Comparison of ENCODE assay signal across 8 mouse cellular contexts in the genomic region with DNA sequence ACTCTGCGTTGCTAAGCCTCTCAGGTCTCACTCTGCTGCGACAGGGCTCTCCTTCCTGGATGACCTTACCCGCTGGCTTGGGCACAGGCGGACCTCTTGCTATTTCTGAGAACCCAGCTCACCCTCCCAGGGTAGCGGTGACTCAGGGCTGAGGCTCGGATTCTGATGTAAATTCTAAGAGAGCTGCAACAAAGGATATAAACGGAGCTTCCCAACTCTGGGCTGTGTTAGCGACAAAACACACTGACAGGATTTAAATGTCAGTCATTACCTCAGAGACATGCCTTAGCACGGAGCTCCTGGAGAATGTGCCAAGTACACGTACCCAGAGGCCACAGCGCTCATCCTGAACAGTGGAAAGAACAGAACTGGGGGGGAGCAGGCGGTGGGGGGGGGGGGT. TPM values are rescaled to one million over a fixed set of nuclear protein-coding genes. Genes with fewer than 3 reads are reported as not detected.
DNase-seq lines count a peak whose midpoint lies in the region.

No protein-coding gene starts in this region.

- intact Hi-C loops in left cerebral cortex, postnatal 4 days (cut with DNase I) = no loop called here

- DNase-seq in adrenal gland, adult 2 months = peak; percentile 81
- no peak for DNase-seq in adrenal gland, adult 18-20 months (ENCODE audit: low spot score in 2 of 2)
- peak; percentile 17 for DNase-seq in right cerebral cortex, adult 2 months (ENCODE audit: low spot score in 2 of 2)
- DNase-seq in right cerebral cortex, postnatal 4 days = no peak
- peak; percentile 30 for DNase-seq in heart, postnatal 4 days
- no peak for DNase-seq in frontal cortex, postnatal 14 days (ENCODE audit: low spot score in 2 of 2)
- no peak for DNase-seq in spleen, postnatal 10 days (ENCODE audit: low spot score in 2 of 2)
- no peak for DNase-seq in left cerebral cortex, postnatal 4 days

RNA-seq across cellular contexts. Expression of a gene that starts 49.6 kb away (rescaled TPM):
- total RNA-seq in adrenal gland, adult 2 months (2021) = 100 to 1,000 TPM; 119 to 135 TPM
- 28.9 and 36.9 TPM in 2 replicates for polyA plus RNA-seq in adrenal gland, adult 2 months (2012; rRNA removed)
- 100 to 1,000 TPM; 126 to 138 TPM for total RNA-seq in adrenal gland, adult 18-20 months (2021)
- 10 to 100 TPM; 48.1 to 48.8 TPM for total RNA-seq in heart, postnatal 4 days (2021)
- 10 to 100 TPM; 50.7 to 53.7 TPM for total RNA-seq in left cerebral cortex, postnatal 4 days (2021)

Comparison
In these comparisons a context has a peak if more than half of its experiments do, and no peak if none do; other contexts are left out.
1. DNase-seq: peak in adrenal gland, adult 2 months (single experiment), right cerebral cortex, adult 2 months (2 of 2) and heart, postnatal 4 days (single experiment); none in adrenal gland, adult 18-20 months (0 of 2), right cerebral cortex, postnatal 4 days (single experiment), frontal cortex, postnatal 14 days (0 of 2), spleen, postnatal 10 days (0 of 2) and left cerebral cortex, postnatal 4 days (single experiment).